Mouse (Mus musculus) hindbrain, embryonic 14.5 days (tissue): ENCODE measurements around the gene Lrmda. TPM values are rescaled to one million over a fixed set of nuclear protein-coding genes. Genes with fewer than 3 reads are reported as not detected.

Experiments used
- ATAC-seq: fragments of 200-750 bp; cut with Nextera tagmentation; 2 replicates; pipeline ENCODE4 v1.8.0; 2017; ENCODE audit warnings: moderate number of reproducible peaks, mild to moderate bottlenecking, moderate TSS enrichment, moderate library complexity; ENCODE audit not compliant: low FRiP score
- DNase-seq: peaks from one replicate; pipeline ENCODE4 v3.0.0-alpha.2; 2015; ENCODE audit warnings: low spot score
- H3K27ac ChIP-seq: fragments of 300-500 bp; sonication (generic); 2 replicates; pipeline ENCODE4 v1.5.1; 2014; ENCODE audit warnings: mild to moderate bottlenecking, moderate library complexity
- H3K27me3 ChIP-seq: fragments of 300-500 bp; sonication (generic); 2 replicates; pipeline ENCODE4 v1.6.1; 2014; ENCODE audit warnings: mild to moderate bottlenecking, low read length, mixed read lengths; ENCODE audit not compliant: control insufficient read depth, insufficient read depth
- H3K36me3 ChIP-seq: fragments of 300-500 bp; sonication (generic); replicated peaks from 2 replicates; pipeline ENCODE4 v1.6.1; 2014; ENCODE audit not compliant: control insufficient read depth, insufficient read depth
- H3K4me1 ChIP-seq: fragments of 300-500 bp; sonication (generic); replicated peaks from 2 replicates; pipeline ENCODE4 v1.6.1; 2014; ENCODE audit warnings: antibody characterized with exemption, low read length, mixed read lengths; ENCODE audit not compliant: control insufficient read depth, insufficient read depth
- H3K4me2 ChIP-seq: fragments of 300-500 bp; sonication (generic); replicated peaks from 2 replicates; pipeline ENCODE4 v1.6.1; 2014; ENCODE audit warnings: mild to moderate bottlenecking, moderate library complexity
- H3K4me3 ChIP-seq: fragments of 300-500 bp; sonication (generic); replicated peaks from 2 replicates; pipeline ENCODE4 v1.5.1; 2014; ENCODE audit warnings: mild to moderate bottlenecking, low read length
- H3K9ac ChIP-seq: fragments of 300-500 bp; sonication (generic); 2 replicates; pipeline ENCODE4 v1.6.1; 2014
- H3K9me3 ChIP-seq: fragments of 300-500 bp; sonication (generic); 2 replicates; pipeline ENCODE4 v1.6.1; 2016; ENCODE audit warnings: low read length; ENCODE audit not compliant: control insufficient read depth
- WGBS: fragments of 180-500 bp; shearing (Covaris S2); extraction: QIAGEN DNeasy Blood & Tissue Kit; methylation state at CpG from one replicate; pipeline ENCODE4 v1.1.7; 2014; 5-methylcytosine and 5-hydroxymethylcytosine counted together
- polyA plus RNA-seq: library from polyadenylated mRNA; unstranded; fragments of >200 nt; fragmentation: Nextera tagmentation; extraction: Ambion mirVana; gene quantifications from 2 replicates; pipeline ENCODE4 v1.2.1, GENCODE M21; 2014

Gene Lrmda
- polyA plus RNA-seq, 1 experiment from 2014 or later, result 0.64 TPM

DNA sequence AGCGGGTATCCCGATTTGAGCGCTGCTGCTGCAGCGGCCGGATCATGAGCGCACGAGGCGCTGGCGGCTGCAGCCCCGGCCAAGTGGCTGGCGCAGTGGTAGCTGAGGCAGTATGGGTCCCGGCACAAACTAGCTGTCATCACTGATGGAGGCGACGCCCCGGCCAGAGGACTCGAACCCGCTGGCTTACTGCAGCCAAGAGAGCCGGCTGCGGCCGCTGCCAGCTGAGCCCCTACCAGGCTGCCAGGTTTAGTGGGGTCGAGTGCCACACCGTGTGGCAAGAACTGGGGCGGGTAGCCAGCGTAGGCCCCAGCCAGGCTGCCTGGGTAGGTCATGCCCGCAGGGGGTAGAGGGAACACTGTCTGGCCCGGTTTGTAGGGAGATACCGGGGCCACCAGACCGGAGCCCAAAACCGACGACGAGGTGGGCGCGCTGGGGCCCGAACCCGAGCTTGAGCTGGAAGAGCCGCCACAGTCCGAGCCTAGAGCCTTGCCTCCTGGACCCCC lies 34.0 kb upstream of the Lrmda start:
- H3K4me1 ChIP-seq, result peaks cover 29% of the 10 kb centered on the region; the same call in 1 of the 2 replicates
- under 1% methylated on average over 37 of the region's 37 CpGs for WGBS
- peaks cover 10% of the 10 kb centered on the region; the same call in 1 of the 2 replicates for H3K36me3 ChIP-seq
- H3K9ac ChIP-seq, result peak overlapping the region; percentile 87
- no peak for ATAC-seq
- peak overlapping the region; percentile 62 for H3K4me2 ChIP-seq
- H3K9me3 ChIP-seq, result no peaks in the 10 kb centered on the region
- peak overlapping the region; percentile 80 for H3K4me3 ChIP-seq
- H3K27me3 ChIP-seq, result 0 out of 2 replicates have a peak, but pooled peaks cover 5% of the 10 kb centered on the region
- peak overlapping the region; percentile 96 for H3K27ac ChIP-seq
- no peak for DNase-seq

- H3K9ac ChIP-seq, result peak overlapping the region; percentile 87
- peak overlapping the region; percentile 80 for H3K4me3 ChIP-seq
- peak overlapping the region; percentile 96 for H3K27ac ChIP-seq
- H3K27me3 ChIP-seq, result 0 out of 2 replicates have a peak, but pooled peaks cover 5% of the 10 kb centered on the region
- DNase-seq (peak; percentile 75), ATAC-seq (no peak; the same call in 1 of the 2 replicates)
- H3K4me1 ChIP-seq, result peaks cover 34% of the 10 kb centered on the region; the same call in 1 of the 2 replicates
- 0% methylated on average over 50 of the region's 62 CpGs for WGBS
- H3K9me3 ChIP-seq, result no peaks in the 10 kb centered on the region
- peak overlapping the region; percentile 62 for H3K4me2 ChIP-seq
- H3K36me3 ChIP-seq, result peaks cover 10% of the 10 kb centered on the region; the same call in 1 of the 2 replicates
These were observed 33.4 kb upstream of the Lrmda start for GRCm38 (mm10) chr14:21985981-21986732.

- peak overlapping the region; percentile 80 for H3K4me3 ChIP-seq
- H3K4me1 ChIP-seq, result peaks cover 36% of the 10 kb centered on the region; the same call in 1 of the 2 replicates
- H3K9me3 ChIP-seq, result no peaks in the 10 kb centered on the region
- under 1% methylated on average over 51 of the region's 61 CpGs for WGBS
- H3K27me3 ChIP-seq, result peaks cover 7% of the 10 kb centered on the region
- peak; percentile 31 for ATAC-seq
- peak overlapping the region; percentile 87 for H3K9ac ChIP-seq
- no peak for DNase-seq
- peak overlapping the region; percentile 62 for H3K4me2 ChIP-seq
- H3K27ac ChIP-seq, result peak overlapping the region; percentile 96
- H3K36me3 ChIP-seq, result peaks cover 10% of the 10 kb centered on the region; the same call in 1 of the 2 replicates
These were observed 32.5 kb upstream of the Lrmda start for GRCm38 (mm10) chr14:21986733-21987659.

DNA sequence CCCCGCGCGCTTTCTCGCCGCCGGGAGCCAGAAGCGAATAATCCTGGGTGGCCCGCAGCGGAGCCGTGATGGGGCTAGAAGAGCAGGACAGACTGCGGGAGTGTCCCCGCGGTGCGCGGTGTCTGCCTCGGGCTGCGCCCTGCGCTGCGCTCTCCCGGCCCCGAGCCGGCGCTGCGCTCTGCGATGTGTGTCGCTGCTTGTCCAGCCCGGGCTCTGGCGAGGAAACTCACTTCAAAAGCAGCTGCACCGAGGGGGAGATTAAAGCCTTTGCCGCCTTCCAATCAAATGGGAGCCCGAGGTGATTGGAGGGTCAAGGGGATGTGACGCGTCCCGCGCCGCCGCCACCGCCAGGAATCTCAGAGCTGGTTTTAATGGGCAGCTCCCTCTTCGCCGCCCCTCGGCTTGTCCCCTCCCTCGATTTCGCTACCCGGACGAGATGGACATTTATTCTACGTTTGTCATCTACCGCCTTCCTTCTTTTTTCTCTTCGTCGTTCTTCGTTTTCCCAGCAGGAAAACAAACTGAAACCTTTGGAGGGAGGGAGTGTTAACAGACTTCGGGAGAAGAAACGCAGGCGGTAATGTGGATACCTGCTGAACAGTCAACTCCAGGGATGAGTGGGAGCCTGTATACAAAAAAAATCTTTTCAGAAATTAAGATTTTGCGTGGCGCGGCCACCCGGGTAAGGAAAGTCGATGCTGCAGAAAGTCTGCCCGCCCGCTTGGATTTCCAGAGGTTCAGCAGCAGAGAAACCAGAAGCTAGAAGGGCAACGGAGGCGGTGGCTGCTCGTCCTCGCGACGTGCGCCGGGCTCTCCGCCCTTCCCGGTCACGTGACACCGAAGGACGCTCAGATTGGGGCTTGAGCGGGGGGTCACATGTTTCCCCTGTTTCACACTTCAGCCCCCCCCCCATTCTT lies 31.6 kb upstream of the Lrmda start:
- Histone ChIP-seq H3K9ac (peak overlapping the region; percentile 87), H3K27ac (peak overlapping the region; percentile 96), H3K36me3 (peaks cover 10% of the 10 kb centered on the region; the same call in 1 of the 2 replicates), H3K27me3 (peaks cover 16% of the 10 kb centered on the region), H3K4me1 (peaks cover 31% of the 10 kb centered on the region; the same call in 1 of the 2 replicates), H3K9me3 (no peaks in the 10 kb centered on the region), H3K4me2 (peak overlapping the region; percentile 62), H3K4me3 (peak overlapping the region; percentile 80)
- ATAC-seq, result peak; percentile 81
- DNase-seq, result peak; percentile 91
- under 1% methylated on average over 63 of the region's 74 CpGs for WGBS

GRCm38 (mm10) chr14:21988577-21989290 lies 30.8 kb upstream of the Lrmda start:
- DNase-seq (no peak), ATAC-seq (no peak)
- Histone ChIP-seq H3K27me3 (peaks cover 24% of the 10 kb centered on the region), H3K9me3 (no peaks in the 10 kb centered on the region), H3K4me3 (peak overlapping the region; percentile 80), H3K36me3 (peaks cover 10% of the 10 kb centered on the region; the same call in 1 of the 2 replicates), H3K9ac (peak overlapping the region; percentile 59), H3K4me1 (peaks cover 34% of the 10 kb centered on the region; the same call in 1 of the 2 replicates), H3K27ac (peak overlapping the region; percentile 87), H3K4me2 (peak overlapping the region; percentile 62)
- WGBS, result 0% methylated on average over 24 of the region's 26 CpGs

- Histone ChIP-seq H3K27me3 (peaks cover 29% of the 10 kb centered on the region), H3K4me3 (peak within 1 kb of the TSS; percentile 80), H3K4me1 (peaks cover 39% of the 10 kb centered on the region), H3K36me3 (peaks cover 10% of the 10 kb centered on the region; the same call in 1 of the 2 replicates), H3K4me2 (peak within 1 kb of the TSS; percentile 62), H3K9me3 (no peaks in the 10 kb centered on the region), H3K27ac (peak within 1 kb of the TSS; percentile 87), H3K9ac (peak within 1 kb of the TSS; percentile 59)
- ATAC-seq (no peak), DNase-seq (peak; percentile 69)
- under 1% methylated on average over 37 of the region's 37 CpGs for WGBS
These were observed 30.1 kb upstream of the Lrmda start, which contains the start of gene Zfp503 for GRCm38 (mm10) chr14:21989291-21989913. TSS of gene Zfp503 (minus strand) at chr14:21989601.

GRCm38 (mm10) chr14:21990321-21991021 lies 29.0 kb upstream of the Lrmda start:
- H3K9me3 ChIP-seq, result no peaks in the 10 kb centered on the region
- peaks cover 27% of the 10 kb centered on the region for H3K27me3 ChIP-seq
- peaks cover 30% of the 10 kb centered on the region for H3K4me1 ChIP-seq
- DNase-seq (no peak), ATAC-seq (no peak)
- peak overlapping the region; percentile 87 for H3K27ac ChIP-seq
- WGBS, result 3% methylated on average over 31 of the region's 31 CpGs
- H3K36me3 ChIP-seq, result 0 out of 2 replicates have a peak, but pooled peaks cover 2% of the 10 kb centered on the region
- H3K9ac ChIP-seq, result peak overlapping the region; percentile 59
- H3K4me3 ChIP-seq, result peak overlapping the region; percentile 80
- H3K4me2 ChIP-seq, result peak overlapping the region; percentile 62
